Mouse (Mus musculus) gastrocnemius, adult 18-20 months (tissue): ENCODE results near the gene Arhgap15. TPM values are rescaled to one million over a fixed set of nuclear protein-coding genes. Genes with fewer than 3 reads are reported as not detected.

Source experiments
- DNase-seq: peaks from one replicate; pipeline ENCODE4 v3.0.0; 2021; ENCODE audit warnings: low spot score
- total RNA-seq, 2 experiments: library from RNA; stranded (reverse); gene quantifications; 2 replicates each; pipeline ENCODE4 v1.2.3; 2021

Gene Arhgap15
- total RNA-seq, 2 experiments from 2014 or later, result 0.75 to 0.97 TPM

- DNase-seq, result no peak
Observed at GRCm38 (mm10) chr2:43923863-43924340, 175.3 kb downstream of the Arhgap15 start.

GRCm38 (mm10) chr2:43931687-43932086, 183.1 kb downstream of the Arhgap15 start:
- no peak for DNase-seq

DNA sequence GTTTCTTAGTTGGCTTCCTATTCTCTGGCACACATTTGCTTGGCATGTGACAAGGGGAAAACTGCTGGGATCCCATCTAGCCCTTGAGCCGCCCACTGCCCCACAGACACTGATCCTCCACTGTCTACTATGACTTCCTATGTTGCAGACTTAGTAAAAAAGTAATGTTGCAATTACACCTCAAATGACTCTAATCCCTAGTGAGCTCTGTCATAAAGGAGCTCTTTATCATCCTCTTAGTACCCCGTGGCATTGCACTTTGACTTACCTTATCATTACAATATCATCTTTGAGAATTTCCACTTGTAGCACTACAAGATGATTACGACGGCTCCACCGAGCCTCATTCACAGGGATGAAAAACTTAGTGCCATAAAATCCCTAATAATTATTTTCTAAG, 190.6 kb downstream of the Arhgap15 start:
- no peak for DNase-seq

DNA sequence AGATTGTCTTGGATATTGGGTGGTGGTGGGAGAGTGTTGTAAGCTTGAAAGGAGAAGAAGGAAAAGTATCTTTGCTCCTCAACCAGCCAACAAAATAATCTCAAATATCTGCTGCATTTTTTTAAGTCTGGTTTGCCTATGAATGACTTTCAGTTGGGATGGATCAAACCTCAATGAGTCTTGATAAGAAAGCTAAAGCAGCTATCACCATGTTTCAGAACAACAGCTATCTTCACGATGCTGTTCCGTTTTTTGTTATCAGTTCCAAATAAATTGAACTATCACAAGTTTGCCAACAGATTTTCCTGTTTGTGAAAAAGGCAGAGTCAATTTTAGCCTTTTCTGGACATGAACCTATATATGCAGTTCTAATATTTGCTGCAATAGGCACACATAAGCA, 197.1 kb downstream of the Arhgap15 start:
- DNase-seq, result no peak

- DNase-seq, result no peak
Observed at GRCm38 (mm10) chr2:43949775-43950492, 201.3 kb downstream of the Arhgap15 start.

GRCm38 (mm10) chr2:43950741-43951140, 202.1 kb downstream of the Arhgap15 start:
- no peak for DNase-seq

DNA sequence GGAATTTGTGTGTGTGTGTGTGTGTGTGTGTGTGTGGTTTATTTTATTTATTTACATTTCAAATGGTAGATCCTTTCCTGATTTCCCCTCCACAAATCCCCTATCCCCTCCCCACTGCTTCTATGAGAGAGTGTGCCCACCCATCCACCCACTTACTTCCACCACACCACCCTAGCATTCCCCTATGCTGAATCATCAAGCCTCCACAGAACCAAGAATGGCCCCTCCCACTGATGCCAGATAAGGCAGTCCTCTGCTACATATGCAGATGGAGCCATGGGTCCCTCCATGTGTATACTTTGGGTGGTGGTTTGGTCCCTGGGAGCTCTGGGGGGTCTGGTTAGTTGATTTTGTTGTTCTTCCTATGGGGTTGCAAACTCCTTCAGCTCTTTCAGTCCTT, 210.6 kb downstream of the Arhgap15 start:
- DNase-seq, result no peak

DNA sequence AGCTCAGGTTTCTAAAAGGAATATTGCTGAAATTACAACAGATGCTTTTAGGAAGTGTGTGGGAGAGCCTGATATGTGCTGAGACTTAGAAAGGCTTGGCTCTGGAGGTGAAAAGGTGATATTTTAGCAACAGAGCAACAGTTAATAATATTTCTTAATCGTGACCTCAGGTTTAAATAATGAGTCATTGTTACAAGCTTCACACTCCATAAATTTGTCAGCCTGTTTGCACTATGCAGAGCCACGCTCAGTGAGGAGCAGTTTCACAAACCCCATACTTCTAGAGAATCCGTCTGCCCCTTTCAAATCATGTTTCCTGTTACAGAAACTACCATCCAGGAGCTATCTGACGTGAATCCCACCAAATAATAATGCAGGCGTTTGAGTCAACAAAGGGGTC, 213.8 kb downstream of the Arhgap15 start:
- no peak for DNase-seq

- DNase-seq, result peak; percentile 3
Observed at GRCm38 (mm10) chr2:43968581-43968980, 220.0 kb downstream of the Arhgap15 start.

DNA sequence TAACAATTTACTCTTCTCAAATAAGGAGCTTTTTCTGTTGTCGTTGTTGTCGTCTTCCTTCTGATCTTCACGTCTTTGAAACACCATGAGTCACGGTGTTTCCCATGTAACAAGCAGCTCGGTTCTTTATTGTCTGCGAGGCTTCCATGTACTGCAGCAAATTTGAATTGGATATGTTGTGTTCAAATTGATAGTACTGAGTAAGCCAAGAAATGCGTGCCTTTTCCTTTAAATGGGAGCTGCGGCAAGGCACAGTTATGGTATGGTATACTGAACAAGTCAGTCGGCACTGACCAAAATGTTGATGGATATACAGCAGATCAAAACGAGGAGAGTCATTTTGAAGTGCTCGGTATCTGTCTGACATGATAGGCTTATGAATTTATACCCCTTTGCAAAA, 229.1 kb downstream of the Arhgap15 start:
- no peak for DNase-seq

DNA sequence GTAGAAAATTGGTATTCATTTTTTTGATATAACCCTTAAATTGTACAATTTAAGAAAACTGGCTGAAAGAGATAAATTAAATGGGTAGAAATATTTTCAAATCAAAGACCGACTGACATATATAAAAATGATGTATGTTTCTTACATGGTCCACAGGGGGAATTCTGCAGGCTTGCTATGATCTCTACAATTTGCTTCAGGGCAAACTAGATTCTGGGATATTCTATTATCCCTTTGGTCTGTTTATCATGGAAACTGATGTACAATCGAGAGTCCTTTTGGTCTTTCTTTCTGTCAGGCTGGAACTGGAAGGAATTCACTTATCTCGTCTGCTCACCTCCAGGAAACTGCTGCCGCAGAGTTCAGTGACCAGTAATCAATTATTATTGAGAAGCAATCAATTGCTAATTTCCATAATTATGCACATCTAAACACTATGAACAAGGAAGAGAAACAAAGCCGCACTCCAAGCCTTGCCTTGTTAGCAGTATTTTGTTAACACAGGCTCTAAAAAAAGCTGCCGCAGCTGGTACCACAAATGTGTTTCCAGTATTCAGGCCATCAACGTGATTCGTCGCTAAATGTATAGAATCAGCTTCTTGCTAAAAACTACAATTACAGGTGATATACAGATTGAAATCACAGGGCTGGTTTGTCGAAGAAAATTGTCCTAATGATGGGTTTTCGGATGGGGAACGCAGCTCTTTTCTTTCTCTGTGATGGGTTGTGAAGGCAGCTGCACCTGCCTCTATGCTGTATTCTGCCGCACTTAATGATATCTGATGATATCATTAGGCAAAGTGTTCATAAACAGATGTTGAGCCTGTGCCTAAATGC, 229.8 kb downstream of the Arhgap15 start:
- no peak for DNase-seq

- DNase-seq, result no peak
Observed at GRCm38 (mm10) chr2:43986066-43986465, 237.4 kb downstream of the Arhgap15 start.

- no peak for DNase-seq
Observed at GRCm38 (mm10) chr2:43987919-43988318, 239.3 kb downstream of the Arhgap15 start.

- DNase-seq, result no peak
Observed at GRCm38 (mm10) chr2:43989850-43990249, 241.2 kb downstream of the Arhgap15 start.

GRCm38 (mm10) chr2:43992510-43992909, 243.9 kb downstream of the Arhgap15 start:
- no peak for DNase-seq

GRCm38 (mm10) chr2:44002454-44002853, 253.8 kb downstream of the Arhgap15 start:
- no peak for DNase-seq

- DNase-seq, result no peak
Observed at GRCm38 (mm10) chr2:44010249-44010648, 261.6 kb downstream of the Arhgap15 start.

- no peak for DNase-seq
Observed at GRCm38 (mm10) chr2:44013388-44013787, 264.8 kb downstream of the Arhgap15 start.

- DNase-seq, result no peak
Observed at GRCm38 (mm10) chr2:44016720-44017119, 268.1 kb downstream of the Arhgap15 start.

DNA sequence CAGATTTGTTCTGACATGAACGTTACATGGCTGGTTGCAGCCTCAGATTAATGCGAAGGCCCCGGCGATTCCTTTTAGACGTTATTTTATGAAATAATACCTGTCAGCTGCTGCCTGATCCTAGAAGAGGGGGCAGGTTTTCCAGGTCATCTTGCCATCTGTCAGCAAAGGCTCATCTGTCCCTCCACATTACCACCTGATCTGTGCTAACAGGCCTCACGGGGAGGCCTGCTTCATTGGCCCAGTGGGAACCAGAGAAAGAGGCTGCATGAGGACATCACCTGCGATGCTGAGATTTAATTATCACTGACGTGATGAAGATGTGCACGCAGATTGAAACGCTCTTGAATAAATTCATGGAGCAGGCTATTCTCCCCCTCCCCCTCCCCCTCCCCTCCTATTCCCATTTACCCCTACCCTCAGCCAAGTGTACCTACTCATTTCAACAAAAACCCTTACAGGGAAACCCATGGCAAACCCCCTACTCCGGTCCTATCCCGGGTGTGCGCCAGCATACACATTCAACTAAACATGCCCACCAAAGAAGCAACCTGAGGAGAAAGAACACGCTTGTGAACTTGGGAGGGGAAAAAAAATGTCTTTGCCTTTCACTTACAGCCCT, 268.9 kb downstream of the Arhgap15 start:
- no peak for DNase-seq

DNA sequence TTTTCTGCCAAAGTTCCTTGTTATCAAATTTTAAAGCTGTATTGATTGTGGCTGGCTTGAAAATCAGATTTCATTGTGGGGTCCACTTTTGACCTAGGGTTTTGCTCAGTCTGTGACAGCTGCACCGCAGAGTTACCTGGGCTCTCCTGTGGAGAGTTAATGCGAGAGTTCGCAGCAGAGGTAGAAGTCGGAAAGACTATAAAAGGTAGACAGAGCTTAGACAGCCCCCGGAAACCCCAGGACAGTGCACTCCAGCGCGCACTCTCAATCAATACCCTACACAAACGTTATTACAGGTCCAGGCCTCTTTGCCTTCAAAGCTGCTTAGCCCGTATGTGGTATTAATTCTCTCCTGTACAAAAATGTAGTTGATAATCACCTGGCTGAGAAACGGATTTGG, 269.4 kb downstream of the Arhgap15 start:
- DNase-seq, result no peak

DNA sequence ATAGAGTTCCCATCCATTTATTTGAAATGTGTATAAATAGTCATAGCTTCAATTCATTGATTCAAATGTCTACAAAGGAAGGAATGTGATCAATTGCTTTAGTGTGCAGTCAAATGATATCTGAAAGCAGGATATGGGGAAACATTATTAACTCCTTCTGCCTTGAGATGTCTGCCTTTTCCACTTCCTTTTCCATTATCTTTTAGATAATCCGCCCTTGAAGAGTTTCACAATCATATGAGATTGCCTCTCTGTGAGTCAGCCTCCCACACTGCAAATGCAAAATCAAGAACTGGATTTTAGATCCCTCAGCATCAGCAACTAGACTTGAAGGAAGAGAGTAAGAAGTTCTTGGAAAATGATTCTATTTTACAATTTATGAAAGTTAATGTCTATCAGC, 276.1 kb downstream of the Arhgap15 start:
- no peak for DNase-seq
